Mouse (Mus musculus): ENCODE data around the gene Erich6. TPM values are rescaled to one million over a fixed set of nuclear protein-coding genes. Genes with fewer than 3 reads are reported as not detected.

Erich6 gene
- polyA plus RNA-seq, 1 experiment from 2014 or later: not detected

DNA sequence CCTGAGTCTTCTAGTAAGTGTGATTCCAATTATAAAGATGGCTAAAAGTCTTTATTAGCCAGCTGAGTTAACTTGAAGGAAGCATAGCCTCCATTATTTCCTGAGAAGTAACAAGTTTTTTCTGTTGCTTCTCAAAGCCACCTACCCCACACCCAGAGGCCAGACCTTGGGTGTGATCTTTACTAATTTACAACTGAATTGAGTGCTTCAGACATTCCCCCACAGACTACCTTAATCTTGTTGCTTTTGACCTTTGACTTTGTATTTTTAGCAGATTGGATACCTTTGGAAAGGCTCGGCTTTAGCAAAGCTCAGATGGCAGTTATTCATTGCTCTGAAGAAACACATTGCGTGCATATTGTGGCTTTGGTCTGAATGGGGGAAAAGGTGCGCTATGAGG lies 66.2 kb downstream of the Erich6 start:
- Histone ChIP-seq H3K4me2 (ENCODE audit: low read depth, low read length) (no peak overlapping the region), H3K36me3 (ENCODE audit: control insufficient read depth, insufficient read depth, low read length) (no peaks in the 10 kb centered on the region), H3K27ac (ENCODE audit: low read length) (no peak overlapping the region), H3K9me3 (ENCODE audit: control insufficient read depth, low read length) (no peaks in the 10 kb centered on the region), H3K4me3 (ENCODE audit: low read length) (no peak overlapping the region), H3K27me3 (replicated peaks; ENCODE audit: control insufficient read depth, insufficient read depth, low read length) (no peaks in the 10 kb centered on the region), H3K9ac (ENCODE audit: low read depth, low read length) (no peak overlapping the region), H3K4me1 (ENCODE audit: control insufficient read depth, insufficient read depth, low read length) (no peaks in the 10 kb centered on the region)
- no peak for ATAC-seq
- WGBS: 80% methylated on average over 3 of the region's 3 CpGs

Other genes starting within 250 kb of the Erich6 start
- 5.0 and 6.1 TPM in 2 replicates for gene Tsc22d2, start 222.5 kb downstream of the Erich6 start, polyA plus RNA-seq (2015; fragmentation: Nextera tagmentation; extraction: Ambion mirVana)
- 47.6 and 49.6 TPM in 2 replicates for gene Eif2a, start 111.4 kb downstream of the Erich6 start, polyA plus RNA-seq (2015; fragmentation: Nextera tagmentation; extraction: Ambion mirVana)
- gene Serp1, start 111.3 kb downstream of the Erich6 start, polyA plus RNA-seq (2015; fragmentation: Nextera tagmentation; extraction: Ambion mirVana): 198 and 212 TPM in 2 replicates
- gene Selenot, start 60.6 kb downstream of the Erich6 start, polyA plus RNA-seq (2015; fragmentation: Nextera tagmentation; extraction: Ambion mirVana): 20.5 and 20.8 TPM in 2 replicates
- 1.9 and 3.9 TPM in 2 replicates for gene Siah2, start 55.2 kb upstream of the Erich6 start, polyA plus RNA-seq (2015; fragmentation: Nextera tagmentation; extraction: Ambion mirVana)
- not detected in 2 replicates for gene Mindy4b-ps, start 185.1 kb upstream of the Erich6 start, polyA plus RNA-seq (2015; fragmentation: Nextera tagmentation; extraction: Ambion mirVana)
- gene Clrn1, start 248.1 kb upstream of the Erich6 start, polyA plus RNA-seq (2015; fragmentation: Nextera tagmentation; extraction: Ambion mirVana): not detected in 2 replicates

Measured in intestine, embryonic 16.5 days (tissue).